Mouse (Mus musculus) forebrain, embryonic 12.5 days (tissue): ENCODE data around the gene Stard9. TPM values are rescaled to one million over a fixed set of nuclear protein-coding genes. Genes with fewer than 3 reads are reported as not detected.

ENCODE experiments used
- ATAC-seq: fragments of 200-750 bp; cut with Nextera tagmentation; 2 replicates; pipeline ENCODE4 v1.8.0; 2017; ENCODE audit warnings: moderate TSS enrichment; ENCODE audit not compliant: low FRiP score
- H3K27ac ChIP-seq: fragments of 300-500 bp; sonication (generic); 2 replicates; pipeline ENCODE4 v1.5.1; 2016; ENCODE audit warnings: mild to moderate bottlenecking
- H3K27me3 ChIP-seq: fragments of 300-500 bp; sonication (generic); 2 replicates; pipeline ENCODE4 v1.6.1; 2016; ENCODE audit warnings: mild to moderate bottlenecking
- H3K36me3 ChIP-seq: fragments of 300-500 bp; sonication (generic); replicated peaks from 2 replicates; pipeline ENCODE4 v1.6.1; 2016; ENCODE audit warnings: mild to moderate bottlenecking
- H3K4me1 ChIP-seq: fragments of 300-500 bp; sonication (generic); 2 replicates; pipeline ENCODE4 v1.6.1; 2016
- H3K4me2 ChIP-seq: fragments of 300-500 bp; sonication (generic); 2 replicates; pipeline ENCODE4 v1.6.1; 2016; ENCODE audit warnings: mild to moderate bottlenecking, moderate library complexity
- H3K4me3 ChIP-seq: fragments of 300-500 bp; sonication (generic); replicated peaks from 2 replicates; pipeline ENCODE4 v1.5.1; 2016; ENCODE audit warnings: mild to moderate bottlenecking
- H3K9ac ChIP-seq: fragments of 300-500 bp; sonication (generic); 2 replicates; pipeline ENCODE4 v1.6.1; 2016; ENCODE audit warnings: mild to moderate bottlenecking
- H3K9me3 ChIP-seq: fragments of 300-500 bp; sonication (generic); 2 replicates; pipeline ENCODE4 v1.6.1; 2016
- WGBS: fragments of 180-500 bp; shearing (Covaris S2); methylation state at CpG from one replicate; pipeline ENCODE4 v1.1.7; 2016; 5-methylcytosine and 5-hydroxymethylcytosine counted together
- polyA plus RNA-seq: library from polyadenylated mRNA; unstranded; fragments of >200 nt; fragmentation: Nextera tagmentation; extraction: Ambion mirVana; gene quantifications from 2 replicates; pipeline ENCODE4 v1.2.1, GENCODE M21; 2016

Gene Stard9
- polyA plus RNA-seq, 1 experiment from 2014 or later: 4.7 TPM

GRCm38 (mm10) chr2:120710154-120710553, 81.2 kb downstream of the Stard9 start:
- no peak overlapping the region for H3K4me2 ChIP-seq
- no peaks in the 10 kb centered on the region for H3K9me3 ChIP-seq
- no peaks in the 10 kb centered on the region for H3K27me3 ChIP-seq
- no peak overlapping the region for H3K27ac ChIP-seq
- 90% methylated on average over 3 of the region's 3 CpGs for WGBS
- H3K4me1 ChIP-seq: no peaks in the 10 kb centered on the region
- no peak overlapping the region for H3K4me3 ChIP-seq
- peaks cover 28% of the 10 kb centered on the region for H3K36me3 ChIP-seq
- no peak for ATAC-seq
- no peak overlapping the region for H3K9ac ChIP-seq

- Histone ChIP-seq H3K9ac (no peak overlapping the region), H3K27ac (no peak overlapping the region), H3K4me3 (no peak overlapping the region), H3K36me3 (peaks cover 28% of the 10 kb centered on the region), H3K27me3 (no peaks in the 10 kb centered on the region), H3K4me2 (no peak overlapping the region), H3K4me1 (no peaks in the 10 kb centered on the region), H3K9me3 (no peaks in the 10 kb centered on the region)
- no peak for ATAC-seq
- WGBS: 95% methylated on average over 3 of the region's 3 CpGs
These were observed 82.0 kb downstream of the Stard9 start for GRCm38 (mm10) chr2:120710948-120711347.

- no peaks in the 10 kb centered on the region for H3K27me3 ChIP-seq
- no peak overlapping the region for H3K4me2 ChIP-seq
- H3K36me3 ChIP-seq: peaks cover 49% of the 10 kb centered on the region
- no peak overlapping the region for H3K4me3 ChIP-seq
- H3K9ac ChIP-seq: no peak overlapping the region
- H3K9me3 ChIP-seq: no peaks in the 10 kb centered on the region
- H3K4me1 ChIP-seq: no peaks in the 10 kb centered on the region
- ATAC-seq: no peak
- 96% methylated on average over 3 of the region's 3 CpGs for WGBS
- no peak overlapping the region for H3K27ac ChIP-seq
These were observed 84.5 kb downstream of the Stard9 start for GRCm38 (mm10) chr2:120713441-120713840.

- no peak for ATAC-seq
- Histone ChIP-seq H3K4me1 (no peaks in the 10 kb centered on the region), H3K4me3 (no peak overlapping the region), H3K27ac (no peak overlapping the region), H3K27me3 (no peaks in the 10 kb centered on the region), H3K9ac (no peak overlapping the region), H3K36me3 (peaks cover 88% of the 10 kb centered on the region), H3K4me2 (no peak overlapping the region), H3K9me3 (no peaks in the 10 kb centered on the region)
- 95% methylated on average over 8 of the region's 8 CpGs for WGBS
These were observed 89.6 kb downstream of the Stard9 start for GRCm38 (mm10) chr2:120718496-120718895.

GRCm38 (mm10) chr2:120720821-120721220, 91.9 kb downstream of the Stard9 start:
- Histone ChIP-seq H3K36me3 (peaks cover 92% of the 10 kb centered on the region), H3K9me3 (no peaks in the 10 kb centered on the region), H3K4me2 (no peak overlapping the region), H3K27ac (no peak overlapping the region), H3K27me3 (no peaks in the 10 kb centered on the region), H3K4me1 (no peaks in the 10 kb centered on the region), H3K9ac (no peak overlapping the region), H3K4me3 (no peak overlapping the region)
- no peak for ATAC-seq
- 93% methylated on average over 6 of the region's 6 CpGs for WGBS

GRCm38 (mm10) chr2:120721911-120722310, 93.0 kb downstream of the Stard9 start:
- no peaks in the 10 kb centered on the region for H3K9me3 ChIP-seq
- no peak overlapping the region for H3K4me3 ChIP-seq
- H3K36me3 ChIP-seq: peaks cover 97% of the 10 kb centered on the region
- no peaks in the 10 kb centered on the region for H3K4me1 ChIP-seq
- H3K27me3 ChIP-seq: no peaks in the 10 kb centered on the region
- H3K9ac ChIP-seq: no peak overlapping the region
- WGBS: 92% methylated on average over 2 of the region's 2 CpGs
- no peak overlapping the region for H3K4me2 ChIP-seq
- no peak for ATAC-seq
- no peak overlapping the region for H3K27ac ChIP-seq

GRCm38 (mm10) chr2:120722491-120722890, 93.6 kb downstream of the Stard9 start:
- 84% methylated on average over 8 of the region's 8 CpGs for WGBS

GRCm38 (mm10) chr2:120723621-120724020, 94.7 kb downstream of the Stard9 start:
- Histone ChIP-seq H3K4me2 (no peak overlapping the region), H3K27me3 (no peaks in the 10 kb centered on the region), H3K4me3 (no peak overlapping the region), H3K36me3 (peaks cover 97% of the 10 kb centered on the region), H3K9me3 (no peaks in the 10 kb centered on the region), H3K4me1 (peaks cover 5% of the 10 kb centered on the region), H3K9ac (no peak overlapping the region), H3K27ac (no peak overlapping the region)
- 84% methylated on average over 4 of the region's 4 CpGs for WGBS
- no peak for ATAC-seq

More at GRCm38 (mm10) chr2:120722491-120722890, 93.6 kb downstream of the Stard9 start:
- no peak for ATAC-seq
- no peak overlapping the region for H3K4me3 ChIP-seq
- no peaks in the 10 kb centered on the region for H3K9me3 ChIP-seq
- no peaks in the 10 kb centered on the region for H3K27me3 ChIP-seq
- no peak overlapping the region for H3K4me2 ChIP-seq
- no peak overlapping the region for H3K9ac ChIP-seq
- peaks cover 98% of the 10 kb centered on the region for H3K36me3 ChIP-seq
- H3K4me1 ChIP-seq: no peaks in the 10 kb centered on the region
- H3K27ac ChIP-seq: no peak overlapping the region

GRCm38 (mm10) chr2:120724176-120724575, 95.3 kb downstream of the Stard9 start:
- 92% methylated on average over 6 of the region's 6 CpGs for WGBS
- no peak overlapping the region for H3K4me3 ChIP-seq
- H3K9me3 ChIP-seq: no peaks in the 10 kb centered on the region
- H3K36me3 ChIP-seq: peaks cover 95% of the 10 kb centered on the region
- H3K27me3 ChIP-seq: no peaks in the 10 kb centered on the region
- H3K4me1 ChIP-seq: peaks cover 10% of the 10 kb centered on the region
- no peak overlapping the region for H3K4me2 ChIP-seq
- H3K27ac ChIP-seq: no peak overlapping the region
- no peak for ATAC-seq
- no peak overlapping the region for H3K9ac ChIP-seq

GRCm38 (mm10) chr2:120729775-120730585, 101.1 kb downstream of the Stard9 start:
- peak overlapping the region; percentile 96 for H3K4me3 ChIP-seq
- H3K9me3 ChIP-seq: no peaks in the 10 kb centered on the region
- H3K27ac ChIP-seq: no peak overlapping the region
- no peak for ATAC-seq
- H3K27me3 ChIP-seq: no peaks in the 10 kb centered on the region
- peaks cover 40% of the 10 kb centered on the region for H3K36me3 ChIP-seq
- peak overlapping the region; percentile 93 for H3K4me2 ChIP-seq
- peak overlapping the region; percentile 95 for H3K9ac ChIP-seq
- peaks cover 33% of the 10 kb centered on the region for H3K4me1 ChIP-seq
- 11% methylated on average over 23 of the region's 23 CpGs for WGBS

- peak; percentile 52; the same call in 1 of the 2 replicates for ATAC-seq
- Histone ChIP-seq H3K4me1 (peaks cover 33% of the 10 kb centered on the region), H3K9ac (peak overlapping the region; percentile 95), H3K36me3 (peaks cover 32% of the 10 kb centered on the region), H3K27me3 (no peaks in the 10 kb centered on the region), H3K4me3 (peak overlapping the region; percentile 96), H3K27ac (peak overlapping the region; percentile 95), H3K4me2 (peak overlapping the region; percentile 93), H3K9me3 (no peaks in the 10 kb centered on the region)
- WGBS: under 1% methylated on average over 45 of the region's 50 CpGs
These were observed 101.8 kb downstream of the Stard9 start for GRCm38 (mm10) chr2:120730639-120731166.

GRCm38 (mm10) chr2:120731167-120731862, 102.4 kb downstream of the Stard9 start:
- Histone ChIP-seq H3K9me3 (no peaks in the 10 kb centered on the region), H3K9ac (peak overlapping the region; percentile 95), H3K4me1 (peaks cover 33% of the 10 kb centered on the region), H3K36me3 (peaks cover 26% of the 10 kb centered on the region), H3K4me2 (peak overlapping the region; percentile 93), H3K4me3 (peak overlapping the region; percentile 96), H3K27me3 (no peaks in the 10 kb centered on the region), H3K27ac (peak overlapping the region; percentile 95)
- peak; percentile 98 for ATAC-seq
- under 1% methylated on average over 61 of the region's 61 CpGs for WGBS
